ENCODE assay signal across 17 mouse cellular contexts in genomic region chr9:89578422-89578821, GRCm38 (mm10). TPM values are rescaled to one million over a fixed set of nuclear protein-coding genes. Genes with fewer than 3 reads are reported as not detected.
"Had no signal": no experiment of that assay in that cellular context is flagged by ENCODE, and none has a peak within 500 bp of the region (broad histone marks: within the 10 kb centered on the region; RNA-seq: fewer than 3 reads in every experiment).

No protein-coding gene starts in this region.

- ATAC-seq: liver, postnatal 0 days had no signal

- H3K27me3 ChIP-seq: kidney, embryonic 15.5 days; limb, embryonic 12.5 days; liver, embryonic 13.5 days; lung, embryonic 15.5 days; megakaryocyte, embryonic 14.5 days; neural tube, embryonic 12.5 days had no signal

- H3K9ac ChIP-seq: kidney, embryonic 15.5 days; limb, embryonic 12.5 days; liver, embryonic 13.5 days; liver, postnatal 0 days; lung, embryonic 15.5 days; neural tube, embryonic 12.5 days had no signal

- H3K4me1 ChIP-seq: kidney, embryonic 15.5 days; limb, embryonic 12.5 days; liver, embryonic 13.5 days; lung, embryonic 15.5 days; megakaryocyte, embryonic 14.5 days; neural tube, embryonic 12.5 days had no signal

- H3K9me3 ChIP-seq: kidney, embryonic 15.5 days; limb, embryonic 12.5 days; liver, embryonic 13.5 days; lung, embryonic 15.5 days; neural tube, embryonic 12.5 days had no signal

- H3K4me3 ChIP-seq: kidney, embryonic 15.5 days; left cerebral cortex, adult 2 months; limb, embryonic 12.5 days; liver, embryonic 13.5 days; lung, embryonic 15.5 days; megakaryocyte, embryonic 14.5 days; neural tube, embryonic 12.5 days had no signal

- H3K36me3 ChIP-seq: kidney, embryonic 15.5 days; limb, embryonic 12.5 days; liver, embryonic 13.5 days; lung, embryonic 15.5 days; neural tube, embryonic 12.5 days had no signal

- H3K27ac ChIP-seq: kidney, embryonic 15.5 days; left cerebral cortex, adult 2 months; limb, embryonic 12.5 days; liver, embryonic 13.5 days; lung, embryonic 15.5 days; macrophage; neural tube, embryonic 12.5 days; stomach, postnatal 0 days had no signal

- DNase-seq: kidney, postnatal 25 days; liver; liver, embryonic 13.5 days; liver, postnatal 0 days; lung, postnatal 14 days; thymus, postnatal 4 days had no signal

- H3K4me2 ChIP-seq: kidney, embryonic 15.5 days; limb, embryonic 12.5 days; liver, embryonic 13.5 days; lung, embryonic 15.5 days; midbrain, embryonic 11.5 days; neural tube, embryonic 12.5 days had no signal

RNA-seq across cellular contexts. Expression of gene Minar1, which starts 44.5 kb away (rescaled TPM):
- total RNA-seq: monocyte, adult 5-6 weeks; neutrophil, adult 5-6 weeks had no signal
- polyA plus RNA-seq: liver, embryonic 13.5 days; macrophage had no signal
